Mouse (Mus musculus) liver, embryonic 16.5 days (tissue): ENCODE data around the gene Wdr86. TPM values are rescaled to one million over a fixed set of nuclear protein-coding genes. Genes with fewer than 3 reads are reported as not detected.

Experiments used
- ATAC-seq: fragments of 200-750 bp; cut with Nextera tagmentation; 2 replicates; pipeline ENCODE4 v1.8.0; 2017; ENCODE audit warnings: low read depth, mild to moderate bottlenecking, moderate number of reproducible peaks, moderate library complexity
- H3K27ac ChIP-seq: fragments of 300-500 bp; sonication (generic); 2 replicates; pipeline ENCODE4 v1.5.1; 2014; ENCODE audit warnings: mild to moderate bottlenecking, low read length
- H3K27me3 ChIP-seq: fragments of 300-500 bp; sonication (generic); 2 replicates; pipeline ENCODE4 v1.6.1; 2014; ENCODE audit warnings: low read depth, low read length, mixed read lengths; ENCODE audit not compliant: control insufficient read depth, insufficient read depth
- H3K36me3 ChIP-seq: fragments of 300-500 bp; sonication (generic); 2 replicates; pipeline ENCODE4 v1.6.1; 2014; ENCODE audit warnings: mild to moderate bottlenecking; ENCODE audit not compliant: control insufficient read depth, insufficient read depth
- H3K4me1 ChIP-seq: fragments of 300-500 bp; sonication (generic); 2 replicates; pipeline ENCODE4 v1.6.1; 2014; ENCODE audit warnings: low read depth, low read length, mixed read lengths; ENCODE audit not compliant: control insufficient read depth
- H3K4me2 ChIP-seq: fragments of 300-500 bp; sonication (generic); 2 replicates; pipeline ENCODE4 v1.6.1; 2014; ENCODE audit warnings: low read depth, low read length, mixed read lengths
- H3K4me3 ChIP-seq: fragments of 300-500 bp; sonication (generic); 2 replicates; pipeline ENCODE4 v1.5.1; 2014; ENCODE audit warnings: low read depth, mild to moderate bottlenecking, low read length
- H3K9ac ChIP-seq: fragments of 300-500 bp; sonication (generic); 2 replicates; pipeline ENCODE4 v1.6.1; 2014; ENCODE audit warnings: low read depth, low read length
- H3K9me3 ChIP-seq: fragments of 300-500 bp; sonication (generic); replicated peaks from 2 replicates; pipeline ENCODE4 v1.6.1; 2016; ENCODE audit warnings: low read length; ENCODE audit not compliant: control insufficient read depth
- WGBS: fragments of 180-500 bp; shearing (Covaris S2); extraction: QIAGEN DNeasy Blood & Tissue Kit; methylation state at CpG from one replicate; pipeline ENCODE4 v1.1.7; 2014; ENCODE audit not compliant: insufficient replicate concordance; 5-methylcytosine and 5-hydroxymethylcytosine counted together
- polyA plus RNA-seq: library from polyadenylated mRNA; unstranded; fragments of >200 nt; fragmentation: Nextera tagmentation; extraction: Ambion mirVana; gene quantifications from 2 replicates; pipeline ENCODE4 v1.2.1, GENCODE M21; 2015

Gene Wdr86
- polyA plus RNA-seq, 1 experiment from 2014 or later = 1.0 TPM

GRCm38 (mm10) chr5:24752175-24752498 is 21.6 kb upstream of the Wdr86 start:
- Histone ChIP-seq H3K36me3 (no peaks in the 10 kb centered on the region), H3K27ac (no peak overlapping the region; the same call in 1 of the 2 replicates), H3K27me3 (peaks cover 4% of the 10 kb centered on the region), H3K9ac (no peak overlapping the region), H3K4me2 (no peak overlapping the region), H3K9me3 (no peaks in the 10 kb centered on the region), H3K4me1 (peaks cover 10% of the 10 kb centered on the region), H3K4me3 (no peak overlapping the region)
- ATAC-seq = no peak; the same call in 1 of the 2 replicates
- WGBS = 6% methylated on average over 2 of the region's 2 CpGs

GRCm38 (mm10) chr5:24751305-24752174 is 21.0 kb upstream of the Wdr86 start:
- 5% methylated on average over 25 of the region's 25 CpGs for WGBS
- H3K27ac ChIP-seq = peak overlapping the region; percentile 40
- peak; percentile 54 for ATAC-seq
- peaks cover 4% of the 10 kb centered on the region for H3K27me3 ChIP-seq
- peak overlapping the region; percentile 58 for H3K4me3 ChIP-seq
- H3K36me3 ChIP-seq = no peaks in the 10 kb centered on the region
- peaks cover 10% of the 10 kb centered on the region for H3K4me1 ChIP-seq
- peak overlapping the region; percentile 72 for H3K4me2 ChIP-seq
- no peaks in the 10 kb centered on the region for H3K9me3 ChIP-seq
- H3K9ac ChIP-seq = peak overlapping the region; percentile 69

GRCm38 (mm10) chr5:24750321-24751304 is 20.1 kb upstream of the Wdr86 start:
- peaks cover 4% of the 10 kb centered on the region for H3K27me3 ChIP-seq
- H3K9me3 ChIP-seq = no peaks in the 10 kb centered on the region
- WGBS = 3% methylated on average over 57 of the region's 59 CpGs
- H3K4me3 ChIP-seq = peak overlapping the region; percentile 58
- peak overlapping the region; percentile 69 for H3K9ac ChIP-seq
- H3K4me2 ChIP-seq = peak overlapping the region; percentile 72
- peaks cover 10% of the 10 kb centered on the region for H3K4me1 ChIP-seq
- no peaks in the 10 kb centered on the region for H3K36me3 ChIP-seq
- H3K27ac ChIP-seq = peak overlapping the region; percentile 40
- ATAC-seq = peak; percentile 70

GRCm38 (mm10) chr5:24749731-24750130 is 19.2 kb upstream of the Wdr86 start:
- H3K36me3 ChIP-seq = no peaks in the 10 kb centered on the region
- no peak overlapping the region for H3K27ac ChIP-seq
- 63% methylated on average over 5 of the region's 5 CpGs for whole genome bisulfite sequencing
- H3K4me1 ChIP-seq = peaks cover 10% of the 10 kb centered on the region
- no peak for ATAC-seq
- H3K4me2 ChIP-seq = peak overlapping the region; percentile 72; the same call in 1 of the 2 replicates
- H3K27me3 ChIP-seq = peaks cover 4% of the 10 kb centered on the region
- peak overlapping the region; percentile 58; the same call in 1 of the 2 replicates for H3K4me3 ChIP-seq
- H3K9me3 ChIP-seq = no peaks in the 10 kb centered on the region
- no peak overlapping the region for H3K9ac ChIP-seq

GRCm38 (mm10) chr5:24747533-24747932 is 17.0 kb upstream of the Wdr86 start:
- H3K4me1 ChIP-seq = peaks cover 10% of the 10 kb centered on the region
- no peak overlapping the region for H3K9ac ChIP-seq
- H3K27ac ChIP-seq = no peak overlapping the region
- no peaks in the 10 kb centered on the region for H3K36me3 ChIP-seq
- no peak overlapping the region for H3K4me3 ChIP-seq
- no peaks in the 10 kb centered on the region for H3K9me3 ChIP-seq
- 28% methylated on average over 6 of the region's 6 CpGs for WGBS
- no peak for ATAC-seq
- H3K4me2 ChIP-seq = no peak overlapping the region
- peaks cover 4% of the 10 kb centered on the region for H3K27me3 ChIP-seq

- Histone ChIP-seq H3K4me3 (no peak overlapping the region), H3K27ac (no peak overlapping the region), H3K9me3 (no peaks in the 10 kb centered on the region), H3K4me1 (no peaks in the 10 kb centered on the region), H3K36me3 (no peaks in the 10 kb centered on the region), H3K27me3 (no peaks in the 10 kb centered on the region), H3K9ac (no peak overlapping the region), H3K4me2 (no peak overlapping the region)
- no peak for ATAC-seq
- WGBS = 72% methylated on average over 10 of the region's 10 CpGs
These were observed 13.4 kb upstream of the Wdr86 start for GRCm38 (mm10) chr5:24743956-24744355.

- WGBS = 67% methylated on average over 15 of the region's 15 CpGs
- Histone ChIP-seq H3K9me3 (no peaks in the 10 kb centered on the region), H3K27me3 (no peaks in the 10 kb centered on the region), H3K36me3 (no peaks in the 10 kb centered on the region), H3K9ac (no peak overlapping the region), H3K4me2 (no peak overlapping the region), H3K4me3 (no peak overlapping the region), H3K4me1 (peaks cover 4% of the 10 kb centered on the region; the same call in 1 of the 2 replicates), H3K27ac (no peak overlapping the region)
- ATAC-seq = no peak
These were observed 10.8 kb upstream of the Wdr86 start for GRCm38 (mm10) chr5:24741172-24741885.

GRCm38 (mm10) chr5:24739141-24739753 is 8.7 kb upstream of the Wdr86 start:
- Histone ChIP-seq H3K9ac (no peak overlapping the region), H3K9me3 (no peaks in the 10 kb centered on the region), H3K4me1 (peaks cover 4% of the 10 kb centered on the region; the same call in 1 of the 2 replicates), H3K27ac (no peak overlapping the region; the same call in 1 of the 2 replicates), H3K36me3 (no peaks in the 10 kb centered on the region), H3K27me3 (no peaks in the 10 kb centered on the region), H3K4me3 (no peak overlapping the region), H3K4me2 (peak overlapping the region; percentile 7)
- ATAC-seq = peak; percentile 24; the same call in 1 of the 2 replicates
- 13% methylated on average over 15 of the region's 15 CpGs for WGBS
